Mouse (Mus musculus): ENCODE measurements around the gene 1700056E22Rik. TPM values are rescaled to one million over a fixed set of nuclear protein-coding genes. Genes with fewer than 3 reads are reported as not detected.

1700056E22Rik gene
- polyA plus RNA-seq, 1 experiment from 2014 or later: 2.4 TPM

GRCm38 (mm10) chr1:184033390-184034010, 601 bp downstream of the 1700056E22Rik start:
- 0% methylated on average over 49 of the region's 63 CpGs for WGBS
- Histone ChIP-seq H3K4me3 (replicated peaks) (peak overlapping the region; percentile 74), H3K36me3 (no peaks in the 10 kb centered on the region), H3K4me1 (peaks cover 18% of the 10 kb centered on the region), H3K4me2 (peak overlapping the region; percentile 93), H3K27ac (peak overlapping the region; percentile 96), H3K27me3 (peaks cover 12% of the 10 kb centered on the region; the same call in 1 of the 2 replicates), H3K9ac (peak overlapping the region; percentile 78), H3K9me3 (replicated peaks) (no peaks in the 10 kb centered on the region)
- ATAC-seq (replicated peaks; ENCODE audit: low FRiP score): peak; percentile 85

DNA sequence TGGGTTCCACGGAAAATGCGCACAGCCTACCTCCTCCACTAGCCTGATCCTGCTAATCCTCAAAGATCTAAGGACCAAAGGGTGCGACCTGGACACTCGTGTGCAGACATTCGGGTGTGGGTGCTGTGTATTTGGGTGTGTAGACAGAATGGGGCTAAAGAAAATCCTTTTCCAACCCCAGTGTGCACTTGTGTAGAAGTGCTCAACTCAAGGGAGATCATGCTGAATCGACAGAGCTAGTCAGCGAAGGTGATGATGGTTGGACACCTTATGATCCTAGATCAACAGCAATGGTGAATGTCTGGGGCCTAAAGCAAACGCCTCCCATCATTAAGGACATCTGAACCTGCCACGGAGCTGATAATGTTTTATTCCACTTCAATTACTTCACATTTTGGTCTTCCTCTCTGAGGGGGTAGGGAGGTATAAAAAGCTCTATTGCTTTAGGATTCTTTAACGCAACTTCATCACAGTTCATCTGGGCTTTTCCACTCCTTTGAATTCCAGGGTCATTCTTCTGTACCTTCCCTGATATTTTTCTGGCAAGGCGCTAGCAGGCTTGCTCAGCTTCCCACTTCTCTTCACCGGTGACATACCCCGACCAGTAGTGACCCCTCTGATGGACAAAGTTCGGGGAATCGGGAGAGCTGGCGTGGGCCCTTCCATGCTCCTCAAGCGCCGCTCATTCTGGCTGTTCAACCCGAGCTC, 1.3 kb downstream of the 1700056E22Rik start:
- Histone ChIP-seq H3K9ac (peak overlapping the region; percentile 78), H3K4me1 (peaks cover 18% of the 10 kb centered on the region), H3K4me3 (replicated peaks) (peak overlapping the region; percentile 74), H3K4me2 (peak overlapping the region; percentile 93), H3K9me3 (replicated peaks) (no peaks in the 10 kb centered on the region), H3K27me3 (peaks cover 12% of the 10 kb centered on the region; the same call in 1 of the 2 replicates), H3K36me3 (no peaks in the 10 kb centered on the region), H3K27ac (peak overlapping the region; percentile 96)
- WGBS: 20% methylated on average over 19 of the region's 19 CpGs
- ATAC-seq (replicated peaks; ENCODE audit: low FRiP score): no peak

- no peaks in the 10 kb centered on the region for H3K36me3 ChIP-seq
- peaks cover 7% of the 10 kb centered on the region; the same call in 1 of the 2 replicates for H3K27me3 ChIP-seq
- WGBS: 92% methylated on average over 8 of the region's 8 CpGs
- no peak overlapping the region for H3K4me3 ChIP-seq (replicated peaks)
- ATAC-seq (replicated peaks; ENCODE audit: low FRiP score): no peak
- no peak overlapping the region for H3K27ac ChIP-seq
- no peak overlapping the region for H3K9ac ChIP-seq
- no peak overlapping the region for H3K4me2 ChIP-seq
- H3K9me3 ChIP-seq (replicated peaks): no peaks in the 10 kb centered on the region
- H3K4me1 ChIP-seq: peaks cover 12% of the 10 kb centered on the region
Observed at GRCm38 (mm10) chr1:184030070-184030802, 3.9 kb downstream of the 1700056E22Rik start.

GRCm38 (mm10) chr1:184027039-184027438, 7.1 kb downstream of the 1700056E22Rik start:
- 88% methylated on average over 3 of the region's 3 CpGs for WGBS
- Histone ChIP-seq H3K9me3 (replicated peaks) (no peaks in the 10 kb centered on the region), H3K4me3 (replicated peaks) (no peak overlapping the region), H3K4me1 (no peaks in the 10 kb centered on the region), H3K36me3 (no peaks in the 10 kb centered on the region), H3K9ac (no peak overlapping the region), H3K4me2 (no peak overlapping the region), H3K27me3 (peaks cover 3% of the 10 kb centered on the region; the same call in 1 of the 2 replicates), H3K27ac (no peak overlapping the region)
- ATAC-seq (replicated peaks; ENCODE audit: low FRiP score): no peak

DNA sequence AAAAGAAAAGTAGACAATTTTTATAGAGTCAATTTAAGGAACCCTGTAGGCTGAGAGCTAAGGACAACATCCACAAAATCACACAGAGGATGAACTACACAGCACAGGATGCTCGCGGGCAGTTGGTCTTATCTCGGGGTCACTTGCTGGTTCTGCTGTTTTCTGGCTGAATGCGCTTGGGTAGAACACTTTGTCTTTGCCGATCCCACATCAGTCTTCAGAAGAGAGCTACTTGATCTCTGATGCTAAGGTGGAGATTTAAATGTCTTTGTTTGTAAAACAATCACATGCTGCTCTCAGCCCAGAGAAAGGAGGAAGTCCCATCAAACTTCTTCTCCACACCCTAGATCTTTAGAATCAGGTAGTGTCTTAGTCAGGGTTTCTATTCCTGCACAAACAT, 9.0 kb downstream of the 1700056E22Rik start:
- no peak for ATAC-seq (replicated peaks; ENCODE audit: low FRiP score)
- Histone ChIP-seq H3K9me3 (replicated peaks) (no peaks in the 10 kb centered on the region), H3K36me3 (no peaks in the 10 kb centered on the region), H3K9ac (no peak overlapping the region), H3K4me2 (no peak overlapping the region), H3K4me3 (replicated peaks) (no peak overlapping the region), H3K27me3 (no peaks in the 10 kb centered on the region), H3K27ac (no peak overlapping the region), H3K4me1 (no peaks in the 10 kb centered on the region)
- WGBS: 89% methylated on average over 5 of the region's 5 CpGs

- H3K9ac ChIP-seq: no peak overlapping the region
- H3K27ac ChIP-seq: no peak overlapping the region
- ATAC-seq (replicated peaks; ENCODE audit: low FRiP score): no peak
- H3K4me3 ChIP-seq (replicated peaks): no peak overlapping the region
- H3K4me1 ChIP-seq: 0 out of 2 replicates have a peak, but pooled peaks cover under 1% of the 10 kb centered on the region
- WGBS: 94% methylated on average over 2 of the region's 2 CpGs
- no peaks in the 10 kb centered on the region for H3K27me3 ChIP-seq
- H3K36me3 ChIP-seq: no peaks in the 10 kb centered on the region
- H3K4me2 ChIP-seq: no peak overlapping the region
- H3K9me3 ChIP-seq (replicated peaks): no peaks in the 10 kb centered on the region
Observed at GRCm38 (mm10) chr1:184024631-184025030, 9.5 kb downstream of the 1700056E22Rik start.

GRCm38 (mm10) chr1:184023971-184024370, 10.1 kb downstream of the 1700056E22Rik start:
- H3K36me3 ChIP-seq: no peaks in the 10 kb centered on the region
- no peak overlapping the region for H3K27ac ChIP-seq
- H3K9me3 ChIP-seq (replicated peaks): no peaks in the 10 kb centered on the region
- ATAC-seq (replicated peaks; ENCODE audit: low FRiP score): no peak
- WGBS: 74% methylated on average over 2 of the region's 2 CpGs
- H3K9ac ChIP-seq: no peak overlapping the region
- no peaks in the 10 kb centered on the region for H3K27me3 ChIP-seq
- H3K4me3 ChIP-seq (replicated peaks): no peak overlapping the region
- no peak overlapping the region for H3K4me2 ChIP-seq
- peaks cover 6% of the 10 kb centered on the region; the same call in 1 of the 2 replicates for H3K4me1 ChIP-seq

DNA sequence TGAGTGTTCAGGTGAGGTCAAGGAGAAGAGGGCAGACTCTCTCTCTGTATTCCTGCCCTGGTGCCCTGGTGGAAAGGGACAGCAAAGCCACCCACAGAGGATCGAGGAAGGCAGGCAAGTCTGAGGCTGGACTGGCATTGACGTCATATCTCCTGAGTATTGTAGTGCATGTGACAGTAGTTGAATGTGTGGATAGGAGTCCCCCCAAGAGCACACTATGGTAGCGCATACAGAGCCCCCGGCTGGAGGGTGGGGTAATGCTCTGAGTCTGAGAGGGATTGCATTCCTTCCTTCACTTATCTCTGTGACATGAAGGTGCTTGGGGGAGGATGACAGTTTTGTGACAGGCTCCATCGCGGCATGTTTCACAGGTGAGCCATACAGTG, 14.4 kb downstream of the 1700056E22Rik start:
- H3K27ac ChIP-seq: no peak overlapping the region
- H3K4me3 ChIP-seq (replicated peaks): no peak overlapping the region
- no peaks in the 10 kb centered on the region for H3K27me3 ChIP-seq
- WGBS: 36% methylated on average over 6 of the region's 6 CpGs
- no peaks in the 10 kb centered on the region for H3K36me3 ChIP-seq
- no peak overlapping the region for H3K4me2 ChIP-seq
- H3K4me1 ChIP-seq: peaks cover 6% of the 10 kb centered on the region; the same call in 1 of the 2 replicates
- no peak overlapping the region for H3K9ac ChIP-seq
- H3K9me3 ChIP-seq (replicated peaks): no peaks in the 10 kb centered on the region
- ATAC-seq (replicated peaks; ENCODE audit: low FRiP score): no peak

DNA sequence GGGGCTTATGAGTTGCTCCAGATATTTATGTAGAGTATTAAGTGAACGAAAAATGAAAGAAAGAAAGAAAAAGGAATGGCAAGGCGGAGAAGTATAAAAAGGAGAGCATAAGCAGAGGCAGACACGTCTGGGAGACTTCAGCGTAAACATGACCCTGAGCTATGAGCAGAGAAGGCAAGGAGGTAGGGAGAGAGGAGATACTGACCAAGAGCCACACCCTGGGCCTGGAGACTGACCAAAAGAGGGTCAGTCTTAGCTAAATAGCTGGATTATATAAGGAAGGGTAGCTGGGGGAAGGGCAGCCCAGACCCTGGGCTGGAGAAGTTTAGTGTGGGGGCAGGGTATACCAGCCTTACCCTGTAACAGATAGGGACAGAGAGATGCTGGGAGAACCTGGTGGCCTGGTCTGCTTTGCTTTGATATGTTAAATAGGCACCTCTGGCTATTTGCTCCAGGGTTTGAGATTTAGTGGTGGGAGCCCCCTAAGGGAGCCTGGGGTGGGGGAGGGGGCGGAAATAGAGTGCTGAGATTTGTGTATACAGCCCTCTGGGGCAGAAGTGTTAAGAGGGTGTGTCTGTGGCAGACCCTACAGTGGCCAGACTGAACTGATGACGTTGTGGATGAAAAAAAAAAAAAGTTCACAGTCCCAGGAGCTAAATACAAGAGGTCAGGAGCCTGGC, 14.9 kb downstream of the 1700056E22Rik start:
- Histone ChIP-seq H3K4me3 (replicated peaks) (no peak overlapping the region), H3K9ac (no peak overlapping the region), H3K4me1 (peaks cover 6% of the 10 kb centered on the region; the same call in 1 of the 2 replicates), H3K9me3 (replicated peaks) (no peaks in the 10 kb centered on the region), H3K36me3 (no peaks in the 10 kb centered on the region), H3K4me2 (no peak overlapping the region), H3K27me3 (no peaks in the 10 kb centered on the region), H3K27ac (no peak overlapping the region)
- no peak for ATAC-seq (replicated peaks; ENCODE audit: low FRiP score)
- 53% methylated on average over 6 of the region's 6 CpGs for WGBS

DNA sequence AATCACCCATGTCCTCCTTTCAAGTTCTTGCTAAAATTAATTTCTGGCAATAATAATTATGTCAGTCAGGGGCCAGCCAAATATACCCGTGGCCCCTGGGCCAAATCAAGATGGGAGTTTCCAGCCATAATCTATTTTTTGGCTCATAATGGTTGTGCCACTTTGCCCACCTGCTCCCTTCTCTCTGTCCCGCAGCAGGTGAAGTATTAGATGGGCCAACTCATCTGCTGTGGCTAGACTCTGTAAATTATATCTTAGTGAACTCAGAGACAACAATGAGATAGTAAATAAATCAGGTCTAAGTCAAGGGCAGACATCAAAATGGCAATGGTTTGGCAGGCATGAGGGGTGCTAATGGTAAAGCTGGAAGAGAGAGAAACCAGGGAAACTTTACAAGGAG, 16.5 kb downstream of the 1700056E22Rik start:
- ATAC-seq (replicated peaks; ENCODE audit: low FRiP score): no peak
- H3K27me3 ChIP-seq: no peaks in the 10 kb centered on the region
- whole genome bisulfite sequencing: 76% methylated on average over 2 of the region's 2 CpGs

GRCm38 (mm10) chr1:184015995-184016730, 17.9 kb downstream of the 1700056E22Rik start:
- H3K36me3 ChIP-seq: no peaks in the 10 kb centered on the region
- ATAC-seq (replicated peaks; ENCODE audit: low FRiP score): no peak
- no peak overlapping the region for H3K4me3 ChIP-seq (replicated peaks)
- peaks cover 6% of the 10 kb centered on the region; the same call in 1 of the 2 replicates for H3K4me1 ChIP-seq
- no peaks in the 10 kb centered on the region for H3K9me3 ChIP-seq (replicated peaks)
- H3K4me2 ChIP-seq: no peak overlapping the region
- WGBS: 77% methylated on average over 10 of the region's 10 CpGs
- no peaks in the 10 kb centered on the region for H3K27me3 ChIP-seq
- H3K27ac ChIP-seq: no peak overlapping the region
- no peak overlapping the region for H3K9ac ChIP-seq

More for the DNA sequence above, 16.5 kb downstream of the 1700056E22Rik start:
- Histone ChIP-seq H3K27ac (no peak overlapping the region), H3K4me2 (no peak overlapping the region), H3K36me3 (no peaks in the 10 kb centered on the region), H3K9me3 (replicated peaks) (no peaks in the 10 kb centered on the region), H3K4me1 (peaks cover 6% of the 10 kb centered on the region; the same call in 1 of the 2 replicates), H3K9ac (no peak overlapping the region), H3K4me3 (replicated peaks) (no peak overlapping the region)
